Mouse (Mus musculus) liver, embryonic 14.5 days (tissue): Measurements from ENCODE around the gene Parvg. TPM values are rescaled to one million over a fixed set of nuclear protein-coding genes. Genes with fewer than 3 reads are reported as not detected.
A peak's percentile ranks its signal among the peaks of the same experiment; 100 is the strongest.
"Not testable (repeated sequence)": the region's sequence is repeated elsewhere in the genome, so short reads cannot be mapped to it uniquely, and the experiment has no call there.

Experiments used
- ATAC-seq: fragments of 200-750 bp; cut with Nextera tagmentation; 2 replicates; pipeline ENCODE4 v1.8.0; 2017; ENCODE audit warnings: moderate number of reproducible peaks, mild to moderate bottlenecking, moderate library complexity; ENCODE audit not compliant: insufficient read depth
- DNase-seq, 3 experiments: peaks; one replicate each; pipeline ENCODE4 v3.0.0-alpha.2; 2012 to 2013; ENCODE audit warnings: low read depth in 3 of 3, low spot score in 3 of 3
- H3K27ac ChIP-seq: fragments of 300-500 bp; sonication (generic); 2 replicates; pipeline ENCODE4 v1.5.1; 2014; ENCODE audit warnings: moderate library complexity, mild to moderate bottlenecking, control low read depth, inconsistent platforms
- H3K27me3 ChIP-seq: fragments of 300-500 bp; sonication (generic); 2 replicates; pipeline ENCODE4 v1.6.1; 2014; ENCODE audit warnings: mild to moderate bottlenecking, low read length, moderate library complexity; ENCODE audit not compliant: control insufficient read depth, insufficient read depth
- H3K36me3 ChIP-seq: fragments of 300-500 bp; sonication (generic); replicated peaks from 2 replicates; pipeline ENCODE4 v1.6.1; 2014; ENCODE audit warnings: low read depth; ENCODE audit not compliant: control insufficient read depth, insufficient read depth
- H3K4me1 ChIP-seq, 2 experiments: fragments of 200-500 bp in 1 of 2; fragments of 300-500 bp in 1 of 2; sonication (generic) in 1 of 2; replicated peaks; 2 replicates each; pipeline ENCODE4 v1.6.1; 2012 to 2014; ENCODE audit warnings: antibody characterized with exemption in 1 of 2, inconsistent platforms in 1 of 2, low read length in 1 of 2; ENCODE audit not compliant: control insufficient read depth in 2 of 2, insufficient read depth in 2 of 2
- H3K4me2 ChIP-seq: fragments of 300-500 bp; sonication (generic); 2 replicates; pipeline ENCODE4 v1.6.1; 2014; ENCODE audit warnings: low read depth, mild to moderate bottlenecking, control low read depth, moderate library complexity
- H3K4me3 ChIP-seq, 2 experiments: fragments of 200-500 bp in 1 of 2; fragments of 300-500 bp in 1 of 2; sonication (generic) in 1 of 2; 2 replicates each; pipeline ENCODE4 v1.5.1; 2012 to 2014; ENCODE audit warnings: low read depth in 2 of 2, low read length in 2 of 2, mild to moderate bottlenecking in 2 of 2, control low read depth in 1 of 2, inconsistent platforms in 1 of 2, moderate library complexity in 1 of 2; ENCODE audit not compliant: insufficient read depth in 1 of 2
- H3K9ac ChIP-seq: fragments of 300-500 bp; sonication (generic); replicated peaks from 2 replicates; pipeline ENCODE4 v1.6.1; 2014; ENCODE audit warnings: mild to moderate bottlenecking, control low read depth, moderate library complexity
- H3K9me3 ChIP-seq: fragments of 300-500 bp; sonication (generic); 2 replicates; pipeline ENCODE4 v1.6.1; 2016; ENCODE audit warnings: low read length, mixed read lengths; ENCODE audit not compliant: control insufficient read depth
- CTCF ChIP-seq: IDR thresholded peaks from 2 replicates; pipeline ENCODE4 v1.5.1; 2016; ENCODE audit warnings: antibody characterized with exemption, low read depth, control low read depth
- EP300 ChIP-seq: IDR thresholded peaks from 2 replicates; pipeline ENCODE4 v1.6.1; 2016; ENCODE audit warnings: antibody characterized with exemption, low read depth
- WGBS: fragments of 180-500 bp; shearing (Covaris S2); extraction: QIAGEN DNeasy Blood & Tissue Kit; methylation state at CpG from one replicate; pipeline ENCODE4 v1.1.7; 2014; ENCODE audit not compliant: insufficient replicate concordance; 5-methylcytosine and 5-hydroxymethylcytosine counted together
- polyA plus RNA-seq, 2 experiments: library from polyadenylated mRNA; depleted of rRNA in 1 of 2; stranded (reverse) in 1 of 2; unstranded in 1 of 2; fragments of >200 nt; fragmentation: Nextera tagmentation in 1 of 2; extraction: Ambion mirVana in 1 of 2; gene quantifications; 2 replicates each; pipeline versions ENCODE4 v1.2.1 to v1.2.3; 2012 to 2014

Parvg gene
- polyA plus RNA-seq, 2 experiments = 7.6 to 8.3 TPM

DNA sequence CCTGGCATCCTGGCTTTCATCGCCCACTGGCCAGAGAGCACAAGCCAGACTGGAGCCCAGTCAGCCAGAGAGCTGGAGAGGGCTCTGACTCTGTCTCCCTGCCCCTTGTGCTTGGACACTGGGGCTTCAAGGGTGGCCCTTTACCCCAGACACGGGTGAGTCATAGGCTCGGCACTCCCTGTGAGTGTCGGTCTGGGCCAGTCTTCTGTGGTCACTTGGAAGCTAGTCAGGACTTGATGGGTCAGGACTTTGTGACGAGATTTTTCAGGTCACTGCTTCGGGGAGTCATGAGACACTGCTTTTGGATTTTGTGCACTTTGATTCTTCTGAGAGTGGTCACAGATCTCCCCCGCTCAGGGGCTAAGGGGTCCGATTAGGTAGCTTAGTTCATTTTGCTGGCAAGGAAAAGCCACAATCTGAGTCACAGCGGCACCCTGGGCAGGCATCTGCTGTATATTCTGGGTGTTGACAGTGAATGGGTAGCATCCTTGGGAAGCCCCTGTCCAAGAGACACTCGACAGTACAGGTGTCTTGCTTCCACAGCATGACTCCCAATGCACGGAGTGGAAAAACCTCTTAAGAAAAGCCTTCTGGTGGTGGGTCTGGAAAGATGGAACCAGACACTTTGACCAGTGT is 43.0 kb upstream of the Parvg start:
- Histone ChIP-seq H3K4me1 (no peaks in the 10 kb centered on the region), H3K4me3 (no peak overlapping the region), H3K4me2 (no peak overlapping the region), H3K36me3 (no peaks in the 10 kb centered on the region), H3K9ac (no peak overlapping the region), H3K9me3 (no peaks in the 10 kb centered on the region), H3K27me3 (no peaks in the 10 kb centered on the region), H3K27ac (no peak overlapping the region)
- no peak for ATAC-seq
- no peak for DNase-seq
- WGBS = 76% methylated on average over 11 of the region's 11 CpGs
- no peak for TF ChIP-seq CTCF
- no peak for TF ChIP-seq EP300

DNA sequence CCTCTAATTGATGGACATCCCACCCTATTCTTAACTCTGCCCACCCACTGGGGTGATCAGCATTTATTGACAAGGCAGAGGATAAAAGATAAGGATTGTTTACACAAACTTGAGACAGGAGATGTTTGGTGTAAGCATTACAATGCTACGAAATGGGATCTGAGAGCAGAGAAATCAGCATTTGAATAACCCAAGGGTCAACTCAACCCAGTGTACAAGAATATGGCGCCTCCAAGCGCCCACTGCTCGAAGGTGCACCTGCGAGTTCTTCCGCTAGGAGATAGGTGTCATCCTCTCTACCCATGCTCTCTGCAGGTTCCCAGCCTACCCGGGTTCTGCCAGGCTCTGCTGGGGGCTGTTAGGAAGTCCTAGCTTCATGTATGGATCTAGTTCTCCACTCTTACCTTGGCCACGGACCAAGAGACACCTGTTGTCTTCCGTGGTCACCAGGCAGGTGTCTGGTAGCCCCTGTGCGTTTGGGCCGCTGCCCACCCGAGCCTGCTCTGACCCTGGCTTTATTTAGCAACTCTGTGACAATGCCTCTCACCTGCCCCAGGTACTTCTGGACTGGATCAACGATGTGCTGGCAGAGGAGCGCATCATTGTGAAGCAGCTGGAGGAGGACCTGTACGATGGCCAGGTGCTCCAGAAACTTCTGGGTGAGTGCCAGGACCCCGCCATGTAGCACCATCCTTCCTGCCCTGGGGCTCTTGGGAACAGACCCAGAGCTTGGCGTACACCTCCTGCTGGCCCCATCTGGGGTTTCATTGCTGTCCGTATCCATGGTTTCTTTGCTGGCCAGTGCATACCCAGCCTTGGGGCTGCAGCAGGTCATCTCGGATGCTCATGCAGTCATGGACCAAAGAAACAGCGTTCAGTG is 41.4 kb upstream of the Parvg start:
- Histone ChIP-seq H3K4me2 (no peak overlapping the region), H3K36me3 (no peaks in the 10 kb centered on the region), H3K9me3 (no peaks in the 10 kb centered on the region), H3K4me3 (no peak overlapping the region), H3K4me1 (no peaks in the 10 kb centered on the region), H3K27ac (no peak overlapping the region), H3K27me3 (no peaks in the 10 kb centered on the region), H3K9ac (no peak overlapping the region)
- 69% methylated on average over 20 of the region's 20 CpGs for WGBS
- DNase-seq (no peak), ATAC-seq (no peak)
- TF ChIP-seq CTCF (no peak; the same call in 1 of the 2 replicates), EP300 (no peak)

DNA sequence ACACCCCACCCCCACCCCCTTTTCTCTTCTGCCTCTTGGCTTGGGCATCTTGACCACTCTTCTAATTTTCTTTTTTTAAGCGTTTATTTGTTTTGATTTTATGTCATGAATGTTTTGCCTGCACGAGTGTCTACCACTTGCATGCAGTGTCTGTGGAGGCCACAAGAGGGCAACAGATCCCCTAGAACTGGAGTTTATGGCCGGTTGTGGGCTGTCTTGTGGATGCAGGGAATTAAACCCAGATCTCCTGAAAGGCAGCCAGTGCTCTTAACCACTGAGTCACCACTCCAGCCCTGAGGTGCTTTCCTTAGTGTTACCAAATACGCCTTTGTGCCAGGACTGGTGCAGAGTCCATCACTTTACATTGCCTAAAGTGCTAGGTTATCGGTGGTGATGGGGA is 39.8 kb upstream of the Parvg start:
- DNase-seq = peak in 1 of 3 experiments; percentile 20
- TF ChIP-seq EP300 = no peak
- peak; percentile 83 for TF ChIP-seq CTCF
- no peaks in the 10 kb centered on the region for H3K27me3 ChIP-seq
- no peaks in the 10 kb centered on the region for H3K4me1 ChIP-seq
- WGBS = 50% methylated on average over 5 of the region's 5 CpGs
- no peak overlapping the region for H3K27ac ChIP-seq
- ATAC-seq = no peak
- no peak overlapping the region for H3K9ac ChIP-seq
- H3K4me3 ChIP-seq = no peak overlapping the region
- no peak overlapping the region for H3K4me2 ChIP-seq
- no peaks in the 10 kb centered on the region for H3K36me3 ChIP-seq
- H3K9me3 ChIP-seq = no peaks in the 10 kb centered on the region

GRCm38 (mm10) chr15:84285453-84285852 is 38.4 kb upstream of the Parvg start:
- no peaks in the 10 kb centered on the region for H3K36me3 ChIP-seq

DNA sequence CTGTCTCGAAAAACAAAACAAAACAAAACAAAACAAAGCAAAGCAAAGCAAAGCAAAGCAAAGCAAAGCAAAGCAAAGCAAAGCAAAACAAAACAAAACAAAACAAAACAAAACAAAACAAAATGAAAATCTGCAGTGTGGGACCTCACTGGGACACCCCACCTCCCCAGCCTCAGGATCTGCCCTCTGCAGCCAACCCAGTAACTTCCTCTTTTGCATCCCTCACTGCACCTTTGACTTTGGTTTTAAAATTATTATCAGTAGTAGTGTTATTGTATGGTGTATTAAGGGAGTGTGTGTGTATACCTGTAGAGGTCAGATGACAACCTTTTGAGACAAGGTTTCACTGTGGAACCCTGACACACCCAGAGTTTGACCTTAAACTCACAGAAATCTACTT is 34.9 kb upstream of the Parvg start:
- not testable (repeated sequence) for DNase-seq, H3K4me1 ChIP-seq, ATAC-seq, H3K36me3 ChIP-seq, H3K4me3 ChIP-seq, H3K9me3 ChIP-seq, H3K4me2 ChIP-seq, H3K27me3 ChIP-seq, H3K27ac ChIP-seq, H3K9ac ChIP-seq
- 71% methylated on average over 1 of the region's 1 CpGs for WGBS

More at GRCm38 (mm10) chr15:84285453-84285852, 38.4 kb upstream of the Parvg start:
- Histone ChIP-seq H3K4me2 (no peak overlapping the region), H3K27ac (no peak overlapping the region), H3K4me1 (no peaks in the 10 kb centered on the region), H3K4me3 (no peak overlapping the region), H3K9ac (no peak overlapping the region), H3K9me3 (no peaks in the 10 kb centered on the region), H3K27me3 (no peaks in the 10 kb centered on the region)
- DNase-seq = no peak
- ATAC-seq = no peak
- TF ChIP-seq EP300 (no peak), CTCF (no peak)
- WGBS = 75% methylated on average over 7 of the region's 7 CpGs
